Mouse (Mus musculus) cerebellum, postnatal 36 days (tissue): ENCODE data around the gene Dyrk3.
"Not testable (repeated sequence)": the region's sequence is repeated elsewhere in the genome, so short reads cannot be mapped to it uniquely, and the experiment has no call there.

ENCODE experiments used
- DNase-seq, 2 experiments: peaks; one replicate each; pipeline ENCODE4 v3.0.0; 2021 to 2022; ENCODE audit warnings: mixed read lengths in 2 of 2

The Dyrk3 gene

GRCm38 (mm10) chr1:131138191-131139016 lies at the start of gene Dyrk3:
Dyrk3 (minus strand) TSS chr1:131138340.
- peak; percentile 79 to 86 for DNase-seq

GRCm38 (mm10) chr1:131187856-131188255 lies 49.7 kb upstream of the Dyrk3 start:
- DNase-seq = no peak

GRCm38 (mm10) chr1:131186995-131187394 lies 48.9 kb upstream of the Dyrk3 start:
- no peak for DNase-seq

- DNase-seq = no peak
Measured at GRCm38 (mm10) chr1:131185821-131186506, 47.8 kb upstream of the Dyrk3 start.

GRCm38 (mm10) chr1:131184956-131185660 lies 47.0 kb upstream of the Dyrk3 start:
- DNase-seq = no peak

GRCm38 (mm10) chr1:131184253-131184955 lies 46.3 kb upstream of the Dyrk3 start:
- peak in 1 of 2 experiments; percentile 18 for DNase-seq

GRCm38 (mm10) chr1:131183201-131183600 lies 45.1 kb upstream of the Dyrk3 start:
- DNase-seq = no peak

- DNase-seq = peak; percentile 76 to 81
Measured at GRCm38 (mm10) chr1:131181642-131182527, 43.7 kb upstream of the Dyrk3 start.

- no peak for DNase-seq
Measured at GRCm38 (mm10) chr1:131180386-131180785, 42.2 kb upstream of the Dyrk3 start.

- no peak for DNase-seq
Measured at GRCm38 (mm10) chr1:131178083-131178482, 39.9 kb upstream of the Dyrk3 start.

GRCm38 (mm10) chr1:131177249-131177648 lies 39.1 kb upstream of the Dyrk3 start:
- DNase-seq = no peak

- DNase-seq = no peak
Measured at GRCm38 (mm10) chr1:131175819-131176218, 37.7 kb upstream of the Dyrk3 start.

- DNase-seq = no peak
Measured at GRCm38 (mm10) chr1:131175189-131175588, 37.0 kb upstream of the Dyrk3 start.

GRCm38 (mm10) chr1:131174299-131174861 lies 36.2 kb upstream of the Dyrk3 start:
- DNase-seq = peak in 1 of 2 experiments; percentile 15

- no peak for DNase-seq
Measured at GRCm38 (mm10) chr1:131173809-131174208, 35.7 kb upstream of the Dyrk3 start.

- no peak for DNase-seq
Measured at GRCm38 (mm10) chr1:131173001-131173400, 34.9 kb upstream of the Dyrk3 start.

GRCm38 (mm10) chr1:131167612-131168011 lies 29.5 kb upstream of the Dyrk3 start:
- DNase-seq = no peak

GRCm38 (mm10) chr1:131164427-131164826 lies 26.3 kb upstream of the Dyrk3 start:
- DNase-seq = no peak

GRCm38 (mm10) chr1:131161091-131161490 lies 23.0 kb upstream of the Dyrk3 start:
- no peak for DNase-seq

- not testable (repeated sequence) for DNase-seq
Measured at GRCm38 (mm10) chr1:131159573-131160327, 21.6 kb upstream of the Dyrk3 start.
